24 mouse cellular contexts compared by ENCODE assay signal in the genomic region with DNA sequence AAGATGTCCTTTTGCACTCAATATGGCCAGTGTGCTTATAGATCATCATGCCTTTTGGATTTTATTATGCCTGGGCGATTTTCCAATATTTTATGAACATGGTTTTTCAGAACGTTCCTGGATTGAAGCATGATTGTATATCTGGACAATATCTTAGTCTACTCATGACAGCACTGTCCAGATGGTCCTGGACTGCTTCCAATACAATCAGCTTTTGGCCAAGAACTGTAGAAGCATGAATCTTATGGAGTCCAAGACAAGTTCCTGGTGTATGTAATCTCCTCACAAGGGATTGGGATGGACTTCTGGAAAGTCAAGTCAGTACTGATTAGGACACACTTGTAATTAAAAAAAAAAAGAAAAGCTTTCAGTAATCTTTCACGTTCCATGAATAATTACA.
DNase-seq lines count a peak whose midpoint lies in the region; ATAC-seq and TF ChIP-seq lines count a peak whose summit lies in the region.
"Had no signal": no experiment of that assay in that cellular context is flagged by ENCODE, and none has a peak within 500 bp of the region (broad histone marks: within the 10 kb centered on the region; RNA-seq: fewer than 3 reads in every experiment).

No protein-coding gene starts in this region.

- no peak for TF ChIP-seq EP300 in lung, postnatal 0 days (IDR thresholded peaks at IDR 0.05)

- no peak overlapping the region for H3K4me2 ChIP-seq in embryonic facial prominence, embryonic 14.5 days (ENCODE audit: low read depth, low read length)
- H3K4me2 ChIP-seq in kidney, embryonic 16.5 days (replicated peaks; ENCODE audit: low read depth, low read length): no peak overlapping the region
- no peak overlapping the region for H3K4me2 ChIP-seq in lung, embryonic 15.5 days
- no peak overlapping the region for H3K4me2 ChIP-seq in lung, postnatal 0 days (replicated peaks; ENCODE audit: low read depth, low read length)
- H3K4me2 ChIP-seq: heart, embryonic 13.5 days; hindbrain, embryonic 13.5 days; liver, embryonic 15.5 days; midbrain, embryonic 12.5 days had no signal

- H3K27ac ChIP-seq in embryonic facial prominence, embryonic 14.5 days (replicated peaks; ENCODE audit: low read depth, low read length): no peak overlapping the region
- no peak overlapping the region for H3K27ac ChIP-seq in embryonic facial prominence, embryonic 10.5 days (replicated peaks)
- H3K27ac ChIP-seq in kidney, embryonic 16.5 days (ENCODE audit: low read length): no peak overlapping the region
- H3K27ac ChIP-seq in kidney, adult 2 months (ENCODE audit: insufficient read depth, low read depth, low read length): no peak overlapping the region
- no peak overlapping the region for H3K27ac ChIP-seq in lung, embryonic 15.5 days
- no peak overlapping the region for H3K27ac ChIP-seq in lung, postnatal 0 days (ENCODE audit: low read length)
- H3K27ac ChIP-seq: forebrain, embryonic 10.5 days; heart, embryonic 13.5 days; hindbrain, embryonic 13.5 days; layer of hippocampus, adult 2 months; liver, embryonic 15.5 days; midbrain, embryonic 12.5 days had no signal

- 58% methylated on average over 3 of the region's 3 CpGs for WGBS in embryonic facial prominence, embryonic 14.5 days
- 83% methylated on average over 3 of the region's 3 CpGs for WGBS in embryonic facial prominence, embryonic 10.5 days
- 54% methylated on average over 3 of the region's 3 CpGs for WGBS in kidney, embryonic 16.5 days
- 41% methylated on average over 3 of the region's 3 CpGs for WGBS in kidney, adult 2 months
- 48% methylated on average over 3 of the region's 3 CpGs for WGBS in lung, embryonic 15.5 days
- 58% methylated on average over 3 of the region's 3 CpGs for WGBS in lung, postnatal 0 days

- H3K9ac ChIP-seq in embryonic facial prominence, embryonic 14.5 days (ENCODE audit: low read depth, low read length): no peak overlapping the region
- H3K9ac ChIP-seq in kidney, embryonic 16.5 days (replicated peaks; ENCODE audit: low read length): no peak overlapping the region
- H3K9ac ChIP-seq in lung, embryonic 15.5 days: no peak overlapping the region
- no peak overlapping the region for H3K9ac ChIP-seq in lung, postnatal 0 days (replicated peaks; ENCODE audit: low read depth)
- H3K9ac ChIP-seq: heart, embryonic 13.5 days; hindbrain, embryonic 13.5 days; liver, embryonic 15.5 days; midbrain, embryonic 12.5 days had no signal

- no peaks in the 10 kb centered on the region for H3K36me3 ChIP-seq in embryonic facial prominence, embryonic 14.5 days (ENCODE audit: control insufficient read depth, insufficient read depth, low read length)
- H3K36me3 ChIP-seq in embryonic facial prominence, embryonic 10.5 days (replicated peaks): no peaks in the 10 kb centered on the region
- H3K36me3 ChIP-seq in kidney, embryonic 16.5 days (ENCODE audit: insufficient read depth, low read length): no peaks in the 10 kb centered on the region
- no peaks in the 10 kb centered on the region for H3K36me3 ChIP-seq in kidney, adult 2 months (ENCODE audit: control insufficient read depth, insufficient read depth, low read length)
- H3K36me3 ChIP-seq in lung, embryonic 15.5 days: no peaks in the 10 kb centered on the region
- H3K36me3 ChIP-seq in lung, postnatal 0 days (ENCODE audit: insufficient read depth, low read length): no peaks in the 10 kb centered on the region
- H3K36me3 ChIP-seq: forebrain, embryonic 10.5 days; heart, embryonic 13.5 days; hindbrain, embryonic 13.5 days; liver, embryonic 15.5 days; midbrain, embryonic 12.5 days had no signal

- H3K4me3 ChIP-seq in embryonic facial prominence, embryonic 14.5 days (ENCODE audit: low read depth, low read length): no peak overlapping the region
- no peak overlapping the region for H3K4me3 ChIP-seq in embryonic facial prominence, embryonic 10.5 days
- H3K4me3 ChIP-seq in kidney, embryonic 16.5 days (ENCODE audit: low read length): no peak overlapping the region
- H3K4me3 ChIP-seq in kidney, adult 2 months (ENCODE audit: insufficient read depth, low read depth, low read length): no peak overlapping the region
- no peak overlapping the region for H3K4me3 ChIP-seq in lung, embryonic 15.5 days
- H3K4me3 ChIP-seq in lung, postnatal 0 days (ENCODE audit: low read depth, low read length): no peak overlapping the region
- H3K4me3 ChIP-seq: forebrain, embryonic 10.5 days; heart, embryonic 13.5 days; hindbrain, embryonic 13.5 days; layer of hippocampus, adult 2 months; liver, embryonic 15.5 days; midbrain, embryonic 12.5 days had no signal

- peak; percentile 75 for DNase-seq in embryonic facial prominence, embryonic 14.5 days (ENCODE audit: low spot score)
- no peak for DNase-seq in embryonic facial prominence, embryonic 10.5 days (ENCODE audit: low spot score)
- DNase-seq in kidney, adult 2 months: no peak
- no peak for DNase-seq in lung, postnatal 0 days (ENCODE audit: low spot score)
- DNase-seq in skeletal muscle tissue, adult 2 months (ENCODE audit: low read depth, low spot score): peak; percentile 11
- DNase-seq: adrenal gland, postnatal 36 days; cerebellum, postnatal 36 days; embryo, embryonic 11 days; gastrocnemius, postnatal 25 days; heart, adult 18-20 months; kidney, postnatal 25 days; liver; lung, postnatal 10 days; thymus, postnatal 14 days had no signal

- peak; percentile 57; the same call in 1 of the 2 replicates for ATAC-seq in embryonic facial prominence, embryonic 14.5 days (ENCODE audit: low read depth)
- ATAC-seq in kidney, embryonic 16.5 days (ENCODE audit: low FRiP score, low TSS enrichment): peak; percentile 51; the same call in 1 of the 2 replicates
- peak; percentile 49; the same call in 1 of the 2 replicates for ATAC-seq in lung, embryonic 15.5 days (ENCODE audit: borderline replicate concordance, extremely low read depth, low FRiP score, low TSS enrichment)
- no peak for ATAC-seq in lung, postnatal 0 days
- ATAC-seq: CD4-positive, CD25-positive, alpha-beta regulatory T cell, adult 4 months; inflammation-experienced regulatory T-cells, adult 6 months had no signal

- no peak for TF ChIP-seq CTCF in kidney, adult 2 months (conservative IDR thresholded peaks at IDR 0.05; ENCODE audit: insufficient read depth, insufficient read length, low read depth, low read length)
- TF ChIP-seq CTCF in lung, postnatal 0 days (IDR thresholded peaks at IDR 0.05): no peak

- no peak for TF ChIP-seq POLR2A in kidney, adult 2 months (IDR thresholded peaks at IDR 0.05; ENCODE audit: low read depth, low read length)

- H3K9me3 ChIP-seq in embryonic facial prominence, embryonic 14.5 days (ENCODE audit: control insufficient read depth, low read length): no peaks in the 10 kb centered on the region
- no peaks in the 10 kb centered on the region for H3K9me3 ChIP-seq in embryonic facial prominence, embryonic 10.5 days
- H3K9me3 ChIP-seq in kidney, embryonic 16.5 days (ENCODE audit: low read length): no peaks in the 10 kb centered on the region
- H3K9me3 ChIP-seq in lung, embryonic 15.5 days: no peaks in the 10 kb centered on the region
- H3K9me3 ChIP-seq in lung, postnatal 0 days (ENCODE audit: low read length): no peaks in the 10 kb centered on the region
- H3K9me3 ChIP-seq: forebrain, embryonic 10.5 days; heart, embryonic 13.5 days; hindbrain, embryonic 13.5 days; liver, embryonic 15.5 days; midbrain, embryonic 12.5 days had no signal

- H3K27me3 ChIP-seq in embryonic facial prominence, embryonic 14.5 days (replicated peaks; ENCODE audit: control insufficient read depth, insufficient read depth, low read length): no peaks in the 10 kb centered on the region
- H3K27me3 ChIP-seq in embryonic facial prominence, embryonic 10.5 days (replicated peaks; ENCODE audit: low read depth, poor library complexity, severe bottlenecking): no peaks in the 10 kb centered on the region; the same call in 1 of the 2 replicates
- H3K27me3 ChIP-seq in kidney, embryonic 16.5 days (ENCODE audit: insufficient read depth, low read length): no peaks in the 10 kb centered on the region
- no peaks in the 10 kb centered on the region for H3K27me3 ChIP-seq in kidney, adult 2 months (replicated peaks; ENCODE audit: control insufficient read depth, insufficient read depth, low read length)
- no peaks in the 10 kb centered on the region for H3K27me3 ChIP-seq in lung, embryonic 15.5 days
- H3K27me3 ChIP-seq in lung, postnatal 0 days (replicated peaks; ENCODE audit: insufficient read depth, low read length): no peaks in the 10 kb centered on the region
- H3K27me3 ChIP-seq: heart, embryonic 13.5 days; hindbrain, embryonic 13.5 days; liver, embryonic 15.5 days; midbrain, embryonic 12.5 days had no signal

- H3K4me1 ChIP-seq in embryonic facial prominence, embryonic 14.5 days (ENCODE audit: control insufficient read depth, insufficient read depth, low read length): no peaks in the 10 kb centered on the region
- no peaks in the 10 kb centered on the region for H3K4me1 ChIP-seq in embryonic facial prominence, embryonic 10.5 days
- H3K4me1 ChIP-seq in kidney, embryonic 16.5 days (ENCODE audit: insufficient read depth, low read length): no peaks in the 10 kb centered on the region
- H3K4me1 ChIP-seq in kidney, adult 2 months (ENCODE audit: control insufficient read depth, insufficient read depth, low read length): no peaks in the 10 kb centered on the region
- H3K4me1 ChIP-seq in lung, embryonic 15.5 days: no peaks in the 10 kb centered on the region
- no peaks in the 10 kb centered on the region for H3K4me1 ChIP-seq in lung, postnatal 0 days (ENCODE audit: insufficient read depth, low read depth, low read length)
- H3K4me1 ChIP-seq: forebrain, embryonic 10.5 days; heart, embryonic 13.5 days; hindbrain, embryonic 13.5 days; liver, embryonic 15.5 days; midbrain, embryonic 12.5 days had no signal

Comparison
In these comparisons a context has a peak if more than half of its experiments do, and no peak if none do; other contexts are left out.
1. DNase-seq: peak in embryonic facial prominence, embryonic 14.5 days (single experiment) and skeletal muscle tissue, adult 2 months (single experiment); none in embryonic facial prominence, embryonic 10.5 days (single experiment), kidney, adult 2 months (single experiment) and lung, postnatal 0 days (single experiment).